Mouse (Mus musculus): ENCODE measurements around the gene Pepd. TPM values are rescaled to one million over a fixed set of nuclear protein-coding genes. Genes with fewer than 3 reads are reported as not detected.
A peak's percentile ranks its signal among the peaks of the same experiment; 100 is the strongest.

The Pepd gene
- total and polyA plus RNA-seq, 2 experiments from 2014 or later, result 60.0 to 64.5 TPM

GRCm38 (mm10) chr7:34925956-34926355 lies 13.8 kb downstream of the Pepd start:
- peaks cover 10% of the 10 kb centered on the region for H3K4me1 ChIP-seq (ENCODE audit: insufficient read depth, low read length)
- no peak for TF ChIP-seq CTCF (IDR thresholded peaks at IDR 0.05; ENCODE audit: low read depth)
- 0 out of 2 replicates have a peak, but pooled peaks cover 4% of the 10 kb centered on the region for H3K36me3 ChIP-seq (ENCODE audit: insufficient read depth, low read length)
- no peak overlapping the region for H3K9ac ChIP-seq (replicated peaks; ENCODE audit: low read length)
- no peak for DNase-seq (ENCODE audit: low spot score)
- no peak overlapping the region for H3K4me3 ChIP-seq (ENCODE audit: low read length)
- no peaks in the 10 kb centered on the region for H3K27me3 ChIP-seq (ENCODE audit: insufficient read depth, low read length)
- WGBS, result 84% methylated on average over 7 of the region's 7 CpGs
- no peak overlapping the region for H3K4me2 ChIP-seq (ENCODE audit: low read depth, low read length)
- ATAC-seq, result no peak
- H3K27ac ChIP-seq, result no peak overlapping the region
- H3K9me3 ChIP-seq (ENCODE audit: low read length), result no peaks in the 10 kb centered on the region

- ATAC-seq, result peak; percentile 37
- Histone ChIP-seq H3K9me3 (ENCODE audit: low read length) (no peaks in the 10 kb centered on the region), H3K4me2 (ENCODE audit: low read depth, low read length) (no peak overlapping the region), H3K9ac (replicated peaks; ENCODE audit: low read length) (no peak overlapping the region), H3K4me3 (ENCODE audit: low read length) (no peak overlapping the region), H3K27me3 (ENCODE audit: insufficient read depth, low read length) (no peaks in the 10 kb centered on the region), H3K4me1 (ENCODE audit: insufficient read depth, low read length) (peaks cover 10% of the 10 kb centered on the region), H3K36me3 (ENCODE audit: insufficient read depth, low read length) (0 out of 2 replicates have a peak, but pooled peaks cover 4% of the 10 kb centered on the region), H3K27ac (no peak overlapping the region)
- DNase-seq (ENCODE audit: low spot score), result peak; percentile 34
- WGBS, result 41% methylated on average over 8 of the region's 8 CpGs
- no peak for TF ChIP-seq CTCF (IDR thresholded peaks at IDR 0.05; ENCODE audit: low read depth)
Observed at GRCm38 (mm10) chr7:34929614-34930262, 17.6 kb downstream of the Pepd start.

- Histone ChIP-seq H3K4me3 (ENCODE audit: low read length) (no peak overlapping the region), H3K9me3 (ENCODE audit: low read length) (no peaks in the 10 kb centered on the region), H3K4me1 (ENCODE audit: insufficient read depth, low read length) (peaks cover 6% of the 10 kb centered on the region; the same call in 1 of the 2 replicates), H3K27me3 (ENCODE audit: insufficient read depth, low read length) (no peaks in the 10 kb centered on the region), H3K9ac (replicated peaks; ENCODE audit: low read length) (no peak overlapping the region), H3K27ac (no peak overlapping the region), H3K36me3 (ENCODE audit: insufficient read depth, low read length) (peaks cover 7% of the 10 kb centered on the region; the same call in 1 of the 2 replicates), H3K4me2 (ENCODE audit: low read depth, low read length) (no peak overlapping the region)
- ATAC-seq, result no peak
- no peak for DNase-seq (ENCODE audit: low spot score)
- TF ChIP-seq CTCF (IDR thresholded peaks at IDR 0.05; ENCODE audit: low read depth), result no peak
- WGBS, result 52% methylated on average over 7 of the region's 7 CpGs
Observed at GRCm38 (mm10) chr7:34930263-34930757, 18.1 kb downstream of the Pepd start.

- no peaks in the 10 kb centered on the region; the same call in 1 of the 2 replicates for H3K9me3 ChIP-seq (ENCODE audit: low read length)
- WGBS, result 81% methylated on average over 8 of the region's 8 CpGs
- H3K27me3 ChIP-seq (ENCODE audit: insufficient read depth, low read length), result no peaks in the 10 kb centered on the region
- no peak overlapping the region for H3K9ac ChIP-seq (replicated peaks; ENCODE audit: low read length)
- ATAC-seq (no peak), DNase-seq (ENCODE audit: low spot score) (no peak)
- no peak overlapping the region for H3K27ac ChIP-seq
- TF ChIP-seq CTCF (IDR thresholded peaks at IDR 0.05; ENCODE audit: low read depth), result no peak
- peaks cover 17% of the 10 kb centered on the region for H3K36me3 ChIP-seq (ENCODE audit: insufficient read depth, low read length)
- no peak overlapping the region for H3K4me2 ChIP-seq (ENCODE audit: low read depth, low read length)
- H3K4me1 ChIP-seq (ENCODE audit: insufficient read depth, low read length), result peaks cover 4% of the 10 kb centered on the region; the same call in 1 of the 2 replicates
- H3K4me3 ChIP-seq (ENCODE audit: low read length), result no peak overlapping the region
Observed at GRCm38 (mm10) chr7:34932631-34933030, 20.5 kb downstream of the Pepd start.

GRCm38 (mm10) chr7:34933142-34933541 lies 21.0 kb downstream of the Pepd start:
- no peak for TF ChIP-seq CTCF (IDR thresholded peaks at IDR 0.05; ENCODE audit: low read depth)
- peaks cover 17% of the 10 kb centered on the region for H3K36me3 ChIP-seq (ENCODE audit: insufficient read depth, low read length)
- H3K4me1 ChIP-seq (ENCODE audit: insufficient read depth, low read length), result peaks cover 4% of the 10 kb centered on the region; the same call in 1 of the 2 replicates
- H3K27me3 ChIP-seq (ENCODE audit: insufficient read depth, low read length), result no peaks in the 10 kb centered on the region
- 56% methylated on average over 3 of the region's 3 CpGs for WGBS
- DNase-seq (ENCODE audit: low spot score) (no peak), ATAC-seq (no peak)
- no peak overlapping the region for H3K27ac ChIP-seq
- no peak overlapping the region for H3K4me3 ChIP-seq (ENCODE audit: low read length)
- no peaks in the 10 kb centered on the region; the same call in 1 of the 2 replicates for H3K9me3 ChIP-seq (ENCODE audit: low read length)
- no peak overlapping the region for H3K9ac ChIP-seq (replicated peaks; ENCODE audit: low read length)
- H3K4me2 ChIP-seq (ENCODE audit: low read depth, low read length), result no peak overlapping the region

GRCm38 (mm10) chr7:34936347-34936746 lies 24.2 kb downstream of the Pepd start:
- H3K4me2 ChIP-seq (ENCODE audit: low read depth, low read length), result no peak overlapping the region
- no peaks in the 10 kb centered on the region; the same call in 1 of the 2 replicates for H3K9me3 ChIP-seq (ENCODE audit: low read length)
- H3K4me1 ChIP-seq (ENCODE audit: insufficient read depth, low read length), result peaks cover 12% of the 10 kb centered on the region; the same call in 1 of the 2 replicates
- no peak overlapping the region for H3K27ac ChIP-seq
- peak; percentile 45 for TF ChIP-seq CTCF (IDR thresholded peaks at IDR 0.05; ENCODE audit: low read depth)
- 92% methylated on average over 2 of the region's 2 CpGs for WGBS
- H3K9ac ChIP-seq (replicated peaks; ENCODE audit: low read length), result no peak overlapping the region
- no peak overlapping the region for H3K4me3 ChIP-seq (ENCODE audit: low read length)
- no peaks in the 10 kb centered on the region for H3K27me3 ChIP-seq (ENCODE audit: insufficient read depth, low read length)
- peaks cover 17% of the 10 kb centered on the region for H3K36me3 ChIP-seq (ENCODE audit: insufficient read depth, low read length)
- no peak for DNase-seq (ENCODE audit: low spot score)
- no peak for ATAC-seq
